Mouse (Mus musculus): ENCODE measurements at regions not wholly inside any gene's neighbourhood (a gene's known extent, or its start where the extent isn't known, plus 50 kb on each side); places are given as distances from the start of the nearest gene placed in this dataset.
"Not testable (repeated sequence)": the region's sequence is repeated elsewhere in the genome, so short reads cannot be mapped to it uniquely, and the experiment has no call there.

- Histone ChIP-seq H3K4me2 (ENCODE audit: low read depth) (no peak overlapping the region), H3K36me3 (ENCODE audit: insufficient read depth) (no peaks in the 10 kb centered on the region), H3K4me1 (ENCODE audit: insufficient read depth) (no peaks in the 10 kb centered on the region), H3K27ac (ENCODE audit: low read depth, low read length) (no peak overlapping the region), H3K4me3 (ENCODE audit: low read depth, low read length) (no peak overlapping the region), H3K9ac (no peak overlapping the region), H3K9me3 (ENCODE audit: low read length) (no peaks in the 10 kb centered on the region), H3K27me3 (ENCODE audit: insufficient read depth, low read length) (no peaks in the 10 kb centered on the region)
- no peak for DNase-seq
- TF ChIP-seq CTCF (IDR thresholded peaks at IDR 0.05; ENCODE audit: low read depth), result no peak
- 54% methylated on average over 4 of the region's 4 CpGs for WGBS
- ATAC-seq, result no peak
Measured at GRCm38 (mm10) chr19:35861421-35861820, 195.9 kb downstream of the Htr7 start.

DNA sequence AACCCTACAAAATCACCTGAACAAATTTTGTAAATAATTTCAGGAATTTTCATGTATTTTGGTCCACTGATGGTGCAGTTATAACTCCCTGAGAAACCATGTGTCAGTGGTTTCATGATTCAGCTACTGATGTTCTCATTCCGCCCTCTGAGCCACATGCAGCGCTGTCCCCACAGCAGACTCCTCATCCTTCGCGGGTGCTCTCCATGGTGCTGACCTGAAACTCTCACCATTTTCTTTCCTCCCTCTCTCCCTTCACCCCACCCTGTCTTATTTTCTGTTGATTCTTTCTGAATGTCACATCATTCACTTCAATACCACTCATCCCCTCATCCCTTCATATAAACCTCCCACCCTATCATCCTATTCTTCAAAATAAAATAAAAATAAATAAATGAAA lies 224.3 kb downstream of the Htr7 start:
- DNase-seq, result no peak
- Histone ChIP-seq H3K4me3 (ENCODE audit: low read depth, low read length) (no peak overlapping the region), H3K9ac (no peak overlapping the region), H3K4me1 (ENCODE audit: insufficient read depth) (no peaks in the 10 kb centered on the region), H3K4me2 (ENCODE audit: low read depth) (no peak overlapping the region), H3K27me3 (ENCODE audit: insufficient read depth, low read length) (no peaks in the 10 kb centered on the region), H3K9me3 (ENCODE audit: low read length) (no peaks in the 10 kb centered on the region), H3K27ac (ENCODE audit: low read depth, low read length) (no peak overlapping the region), H3K36me3 (ENCODE audit: insufficient read depth) (no peaks in the 10 kb centered on the region)
- ATAC-seq, result no peak
- 16% methylated on average over 4 of the region's 4 CpGs for WGBS
- TF ChIP-seq CTCF (IDR thresholded peaks at IDR 0.05; ENCODE audit: low read depth), result no peak

DNA sequence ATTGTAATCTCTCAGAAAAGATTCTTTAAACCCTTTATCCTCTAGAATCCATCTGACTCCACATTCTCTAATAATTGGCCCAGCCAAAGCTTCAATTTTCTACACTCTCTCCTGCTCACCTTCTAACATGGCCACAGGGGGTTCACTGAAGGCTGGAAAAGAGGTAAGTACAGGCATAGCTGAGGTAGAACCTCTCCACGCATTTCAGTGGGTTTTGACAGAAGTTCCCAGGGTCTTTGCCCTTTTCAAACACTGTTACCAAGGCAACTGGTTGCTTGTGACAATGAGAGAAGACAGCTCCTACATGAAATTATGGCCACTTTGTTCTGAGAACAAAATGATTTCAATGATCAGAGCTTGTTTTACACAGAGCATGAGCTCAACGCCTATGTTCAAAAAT lies 231.2 kb downstream of the Htr7 start:
- Histone ChIP-seq H3K27ac (ENCODE audit: low read depth, low read length) (no peak overlapping the region), H3K36me3 (ENCODE audit: insufficient read depth) (no peaks in the 10 kb centered on the region), H3K9me3 (ENCODE audit: low read length) (no peaks in the 10 kb centered on the region), H3K27me3 (ENCODE audit: insufficient read depth, low read length) (no peaks in the 10 kb centered on the region), H3K4me2 (ENCODE audit: low read depth) (no peak overlapping the region), H3K9ac (no peak overlapping the region), H3K4me1 (ENCODE audit: insufficient read depth) (no peaks in the 10 kb centered on the region), H3K4me3 (ENCODE audit: low read depth, low read length) (no peak overlapping the region)
- 0 out of 2 replicates have a peak, but pooled peaks have one; percentile 12 for ATAC-seq
- WGBS, result 43% methylated on average over 2 of the region's 2 CpGs
- DNase-seq, result no peak
- no peak for TF ChIP-seq CTCF (IDR thresholded peaks at IDR 0.05; ENCODE audit: low read depth)

DNA sequence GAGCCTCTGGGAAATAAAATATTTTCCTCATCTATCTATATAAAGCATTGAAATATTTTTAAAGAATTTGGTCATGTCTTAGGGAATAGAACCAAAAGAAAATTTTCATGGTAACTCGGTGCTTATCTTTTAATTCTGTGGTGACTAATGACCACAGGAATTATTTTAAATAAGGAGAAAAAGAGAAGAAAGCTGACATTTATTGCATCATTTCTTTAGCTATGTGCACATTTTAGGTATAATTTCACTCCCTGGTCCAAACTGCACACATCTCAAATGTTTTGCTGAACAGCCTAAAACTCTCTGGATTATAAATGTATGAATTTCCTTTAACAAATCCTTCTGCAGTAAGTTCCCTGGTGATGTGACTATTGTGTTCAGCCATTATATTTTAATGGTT lies 237.7 kb downstream of the Htr7 start:
- Histone ChIP-seq H3K9ac (no peak overlapping the region), H3K4me3 (ENCODE audit: low read depth, low read length) (no peak overlapping the region), H3K4me1 (ENCODE audit: insufficient read depth) (no peaks in the 10 kb centered on the region), H3K27me3 (ENCODE audit: insufficient read depth, low read length) (no peaks in the 10 kb centered on the region), H3K36me3 (ENCODE audit: insufficient read depth) (no peaks in the 10 kb centered on the region), H3K4me2 (ENCODE audit: low read depth) (no peak overlapping the region), H3K27ac (ENCODE audit: low read depth, low read length) (no peak overlapping the region), H3K9me3 (ENCODE audit: low read length) (no peaks in the 10 kb centered on the region)
- 90% methylated on average over 1 of the region's 1 CpGs for WGBS
- TF ChIP-seq CTCF (IDR thresholded peaks at IDR 0.05; ENCODE audit: low read depth), result no peak
- ATAC-seq, result no peak
- no peak for DNase-seq

- no peaks in the 10 kb centered on the region for H3K36me3 ChIP-seq (ENCODE audit: insufficient read depth)
Measured at GRCm38 (mm10) chr19:35794661-35795060, 262.6 kb downstream of the Htr7 start.

GRCm38 (mm10) chr19:35787246-35788021 lies 269.9 kb downstream of the Htr7 start:
- ATAC-seq, result no peak
- Histone ChIP-seq H3K4me2 (ENCODE audit: low read depth) (no peak overlapping the region), H3K4me1 (ENCODE audit: insufficient read depth) (no peaks in the 10 kb centered on the region), H3K4me3 (ENCODE audit: low read depth, low read length) (no peak overlapping the region), H3K27me3 (ENCODE audit: insufficient read depth, low read length) (no peaks in the 10 kb centered on the region), H3K9me3 (ENCODE audit: low read length) (no peaks in the 10 kb centered on the region), H3K27ac (ENCODE audit: low read depth, low read length) (no peak overlapping the region), H3K9ac (no peak overlapping the region), H3K36me3 (ENCODE audit: insufficient read depth) (no peaks in the 10 kb centered on the region)
- no peak for TF ChIP-seq CTCF (IDR thresholded peaks at IDR 0.05; ENCODE audit: low read depth)
- DNase-seq, result no peak
- 71% methylated on average over 6 of the region's 6 CpGs for WGBS

More at GRCm38 (mm10) chr19:35794661-35795060, 262.6 kb downstream of the Htr7 start:
- no peaks in the 10 kb centered on the region for H3K27me3 ChIP-seq (ENCODE audit: insufficient read depth, low read length)
- no peak overlapping the region for H3K4me3 ChIP-seq (ENCODE audit: low read depth, low read length)
- H3K9me3 ChIP-seq (ENCODE audit: low read length), result no peaks in the 10 kb centered on the region
- H3K4me2 ChIP-seq (ENCODE audit: low read depth), result no peak overlapping the region
- no peak for DNase-seq
- H3K9ac ChIP-seq, result no peak overlapping the region
- WGBS, result 87% methylated on average over 3 of the region's 3 CpGs
- ATAC-seq, result no peak
- no peak overlapping the region for H3K27ac ChIP-seq (ENCODE audit: low read depth, low read length)
- H3K4me1 ChIP-seq (ENCODE audit: insufficient read depth), result no peaks in the 10 kb centered on the region
- no peak for TF ChIP-seq CTCF (IDR thresholded peaks at IDR 0.05; ENCODE audit: low read depth)

DNA sequence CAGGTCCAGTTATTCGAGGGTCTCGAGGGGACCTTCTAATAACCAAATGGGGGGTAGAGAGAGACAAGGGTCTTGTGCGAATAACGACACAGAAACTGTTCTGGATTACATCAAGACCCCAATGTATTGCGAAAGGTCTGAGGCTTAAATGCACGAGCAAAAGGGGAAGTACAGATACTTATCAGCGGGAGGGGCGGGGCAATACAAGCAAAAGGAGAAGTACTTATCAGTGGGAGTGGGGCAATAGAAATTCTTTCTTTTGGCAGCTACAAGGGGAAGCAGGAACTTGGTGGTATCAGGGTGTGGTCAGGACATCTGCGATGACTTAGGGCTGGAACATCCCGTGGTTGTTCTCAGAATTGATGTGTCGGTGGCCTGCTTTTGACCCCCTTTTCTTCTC lies 295.6 kb downstream of the Htr7 start:
- ATAC-seq; H3K36me3 ChIP-seq (ENCODE audit: insufficient read depth); DNase-seq; H3K27me3 ChIP-seq (ENCODE audit: insufficient read depth, low read length); H3K4me1 ChIP-seq (ENCODE audit: insufficient read depth); H3K9me3 ChIP-seq (ENCODE audit: low read length); H3K9ac ChIP-seq; H3K4me3 ChIP-seq (ENCODE audit: low read depth, low read length); H3K4me2 ChIP-seq (ENCODE audit: low read depth); H3K27ac ChIP-seq (ENCODE audit: low read depth, low read length): not testable (repeated sequence)
- 89% methylated on average over 11 of the region's 11 CpGs for WGBS

Measured in forebrain, postnatal 0 days (tissue).